Mouse (Mus musculus) thymus, adult 2 months (tissue): Measurements from ENCODE around the gene Dennd1a.

ENCODE experiments used
- CTCF ChIP-seq: fragments of 200-500 bp; IDR thresholded peaks from 2 replicates; pipeline ENCODE4 v1.5.1; 2012; ENCODE audit warnings: mild to moderate bottlenecking, control low read depth, low read length, moderate library complexity, borderline replicate concordance; ENCODE audit not compliant: control insufficient read depth, poor library complexity, insufficient read depth; ENCODE audit errors: extremely low read depth
- POLR2A ChIP-seq: fragments of 200-500 bp; IDR thresholded peaks from 2 replicates; pipeline ENCODE4 v1.6.1; 2012; ENCODE audit warnings: mild to moderate bottlenecking, low read length, control low read depth, moderate library complexity; ENCODE audit not compliant: control insufficient read depth, poor library complexity, insufficient read depth; ENCODE audit errors: extremely low read depth

- TF ChIP-seq POLR2A (no peak), CTCF (no peak)
These were observed 155.7 kb downstream of the Dennd1a start for GRCm38 (mm10) chr2:38131538-38131937.
